Mouse (Mus musculus) forebrain, postnatal 0 days (tissue): ENCODE data around the gene Per2. TPM values are rescaled to one million over a fixed set of nuclear protein-coding genes. Genes with fewer than 3 reads are reported as not detected.

Experiments
- ATAC-seq: fragments of 200-750 bp; cut with Nextera tagmentation; 2 replicates; pipeline ENCODE4 v1.8.0; 2017; ENCODE audit warnings: mild to moderate bottlenecking, moderate library complexity
- DNase-seq: peaks from one replicate; pipeline ENCODE4 v3.0.0-alpha.2; 2015
- H3K27ac ChIP-seq: fragments of 300-500 bp; sonication (generic); 2 replicates; pipeline ENCODE4 v1.5.1; 2014; ENCODE audit warnings: low read depth, mild to moderate bottlenecking, antibody characterized with exemption, low read length, moderate library complexity, mixed read lengths
- H3K27me3 ChIP-seq: fragments of 300-500 bp; sonication (generic); 2 replicates; pipeline ENCODE4 v1.6.1; 2014; ENCODE audit warnings: mild to moderate bottlenecking, low read length, mixed read lengths; ENCODE audit not compliant: insufficient read depth
- H3K36me3 ChIP-seq: fragments of 300-500 bp; sonication (generic); 2 replicates; pipeline ENCODE4 v1.6.1; 2014; ENCODE audit warnings: mild to moderate bottlenecking, moderate library complexity; ENCODE audit not compliant: insufficient read depth
- H3K4me1 ChIP-seq: fragments of 300-500 bp; sonication (generic); 2 replicates; pipeline ENCODE4 v1.6.1; 2014; ENCODE audit warnings: antibody characterized with exemption; ENCODE audit not compliant: insufficient read depth
- H3K4me2 ChIP-seq: fragments of 300-500 bp; sonication (generic); 2 replicates; pipeline ENCODE4 v1.6.1; 2014; ENCODE audit warnings: low read depth, mild to moderate bottlenecking, moderate library complexity
- H3K4me3 ChIP-seq: fragments of 300-500 bp; sonication (generic); 2 replicates; pipeline ENCODE4 v1.5.1; 2014; ENCODE audit warnings: low read depth, low read length, mixed read lengths
- H3K9ac ChIP-seq: fragments of 300-500 bp; sonication (generic); 2 replicates; pipeline ENCODE4 v1.6.1; 2014; ENCODE audit warnings: mild to moderate bottlenecking
- H3K9me3 ChIP-seq: fragments of 300-500 bp; sonication (generic); 2 replicates; pipeline ENCODE4 v1.6.1; 2016; ENCODE audit warnings: low read length
- CTCF ChIP-seq: sonication (generic); IDR thresholded peaks from 2 replicates; pipeline ENCODE4 v1.5.1; 2016; ENCODE audit warnings: antibody characterized with exemption, control low read depth, low read depth
- WGBS: fragments of 180-500 bp; shearing (Covaris S2); extraction: QIAGEN DNeasy Blood & Tissue Kit; methylation state at CpG from one replicate; pipeline ENCODE4 v1.1.7; 2014; 5-methylcytosine and 5-hydroxymethylcytosine counted together
- polyA plus RNA-seq: library from polyadenylated mRNA; unstranded; fragments of >200 nt; fragmentation: Nextera tagmentation; extraction: Ambion mirVana; gene quantifications from 2 replicates; pipeline ENCODE4 v1.2.1, GENCODE M21; 2015
- total RNA-seq: library from RNA; depleted of rRNA; stranded (reverse); fragments of >200 nt; gene quantifications from 2 replicates; pipeline ENCODE4 v1.2.3, GENCODE M21; 2014

The Per2 gene
- total and polyA plus RNA-seq, 2 experiments from 2014 or later: 4.3 to 9.0 TPM

DNA sequence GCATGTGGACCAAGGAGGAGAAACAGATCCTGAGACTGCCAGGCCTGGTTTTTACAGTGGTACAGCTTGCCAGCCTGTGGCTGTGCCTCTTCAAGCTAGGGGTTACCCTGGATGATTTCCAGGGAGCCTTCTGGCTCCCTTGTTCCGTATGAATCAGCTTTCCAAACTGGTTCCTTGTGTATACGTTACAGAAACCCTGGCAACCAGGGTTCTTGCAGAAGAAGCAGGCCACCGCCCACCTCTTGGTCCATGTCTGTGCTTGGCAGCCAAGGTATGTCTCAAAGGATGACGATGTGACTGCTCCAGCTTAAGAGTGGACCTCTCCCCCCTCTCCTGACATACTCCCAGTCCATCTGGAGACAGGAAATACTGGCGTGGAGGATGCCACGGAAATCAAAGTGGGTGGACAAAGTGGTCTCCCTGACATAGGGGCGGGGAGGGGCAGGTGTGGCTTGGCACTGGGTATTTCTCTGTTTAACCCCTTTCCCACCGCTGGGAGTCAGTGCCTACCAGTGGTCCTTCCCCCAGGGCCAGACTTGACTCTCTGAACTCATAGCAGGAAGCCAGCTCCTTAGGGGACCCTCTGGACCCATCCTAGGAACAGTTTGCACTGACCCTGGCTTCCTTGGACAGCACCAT lies 782 bp downstream of the Per2 start:
- H3K4me2 ChIP-seq: peak overlapping the region; percentile 93
- peak overlapping the region; percentile 80 for H3K9ac ChIP-seq
- peak overlapping the region; percentile 80 for H3K27ac ChIP-seq
- TF ChIP-seq CTCF: peak; percentile 27
- H3K4me3 ChIP-seq: peak overlapping the region; percentile 71
- H3K27me3 ChIP-seq: no peaks in the 10 kb centered on the region
- WGBS: 4% methylated on average over 8 of the region's 8 CpGs
- H3K4me1 ChIP-seq: peaks cover 20% of the 10 kb centered on the region
- H3K9me3 ChIP-seq: no peaks in the 10 kb centered on the region
- no peak for ATAC-seq
- no peaks in the 10 kb centered on the region for H3K36me3 ChIP-seq
- peak; percentile 68 for DNase-seq

DNA sequence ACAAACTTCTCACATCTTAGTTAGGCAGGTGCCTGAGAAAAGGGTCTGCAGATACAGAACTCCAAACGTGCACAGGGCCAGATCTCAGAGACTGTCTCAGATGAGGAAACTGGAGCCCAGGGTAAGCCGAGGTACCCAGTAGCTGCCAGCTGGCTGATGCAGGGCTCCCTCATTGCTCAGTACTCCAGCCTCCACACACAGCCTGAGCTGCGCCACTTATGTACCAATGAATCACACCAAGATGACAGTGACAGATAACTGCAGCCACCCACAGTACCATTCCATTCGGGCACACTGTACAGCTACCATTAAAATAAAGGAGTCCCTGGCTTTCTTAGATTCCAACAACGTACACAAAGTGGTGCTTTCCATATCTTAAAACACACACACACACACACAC lies 1.4 kb downstream of the Per2 start:
- H3K27me3 ChIP-seq: no peaks in the 10 kb centered on the region
- H3K4me3 ChIP-seq: peak overlapping the region; percentile 71
- H3K36me3 ChIP-seq: no peaks in the 10 kb centered on the region
- H3K4me1 ChIP-seq: peaks cover 20% of the 10 kb centered on the region
- no peaks in the 10 kb centered on the region for H3K9me3 ChIP-seq
- ATAC-seq (no peak), DNase-seq (no peak)
- 52% methylated on average over 5 of the region's 5 CpGs for WGBS
- no peak for TF ChIP-seq CTCF
- H3K27ac ChIP-seq: no peak overlapping the region
- peak overlapping the region; percentile 80; the same call in 1 of the 2 replicates for H3K9ac ChIP-seq
- peak overlapping the region; percentile 93 for H3K4me2 ChIP-seq

GRCm38 (mm10) chr1:91457116-91457515 lies 2.0 kb downstream of the Per2 start:
- no peak for TF ChIP-seq CTCF
- Histone ChIP-seq H3K27ac (no peak overlapping the region), H3K9me3 (no peaks in the 10 kb centered on the region), H3K4me2 (no peak overlapping the region), H3K36me3 (no peaks in the 10 kb centered on the region), H3K27me3 (no peaks in the 10 kb centered on the region), H3K4me1 (peaks cover 20% of the 10 kb centered on the region), H3K4me3 (no peak overlapping the region), H3K9ac (no peak overlapping the region)
- no peak for DNase-seq
- WGBS: 91% methylated on average over 4 of the region's 4 CpGs
- no peak for ATAC-seq

GRCm38 (mm10) chr1:91456301-91456801 lies 2.8 kb downstream of the Per2 start:
- H3K4me3 ChIP-seq: no peak overlapping the region
- H3K9ac ChIP-seq: no peak overlapping the region
- WGBS: 24% methylated on average over 11 of the region's 11 CpGs
- H3K9me3 ChIP-seq: no peaks in the 10 kb centered on the region
- no peak for TF ChIP-seq CTCF
- H3K27me3 ChIP-seq: no peaks in the 10 kb centered on the region
- no peaks in the 10 kb centered on the region for H3K36me3 ChIP-seq
- H3K4me2 ChIP-seq: peak overlapping the region; percentile 26; the same call in 1 of the 2 replicates
- ATAC-seq: no peak
- H3K4me1 ChIP-seq: peaks cover 20% of the 10 kb centered on the region
- H3K27ac ChIP-seq: peak overlapping the region; percentile 29; the same call in 1 of the 2 replicates
- DNase-seq: peak; percentile 29

GRCm38 (mm10) chr1:91455661-91456161 lies 3.4 kb downstream of the Per2 start:
- Histone ChIP-seq H3K9ac (0 out of 2 replicates have a peak overlapping the region, but pooled peaks have one; percentile 18), H3K36me3 (no peaks in the 10 kb centered on the region), H3K27ac (peak overlapping the region; percentile 29; the same call in 1 of the 2 replicates), H3K9me3 (no peaks in the 10 kb centered on the region), H3K4me2 (peak overlapping the region; percentile 26), H3K27me3 (no peaks in the 10 kb centered on the region), H3K4me3 (no peak overlapping the region), H3K4me1 (peaks cover 20% of the 10 kb centered on the region)
- 35% methylated on average over 7 of the region's 7 CpGs for WGBS
- no peak for TF ChIP-seq CTCF
- DNase-seq: peak; percentile 17
- no peak for ATAC-seq

- Histone ChIP-seq H3K4me2 (no peak overlapping the region), H3K27me3 (no peaks in the 10 kb centered on the region), H3K4me1 (peaks cover 20% of the 10 kb centered on the region), H3K4me3 (no peak overlapping the region), H3K9ac (no peak overlapping the region), H3K36me3 (0 out of 2 replicates have a peak, but pooled peaks cover 6% of the 10 kb centered on the region), H3K9me3 (no peaks in the 10 kb centered on the region), H3K27ac (no peak overlapping the region)
- 97% methylated on average over 3 of the region's 3 CpGs for WGBS
- DNase-seq (no peak), ATAC-seq (no peak)
- TF ChIP-seq CTCF: no peak
Measured at GRCm38 (mm10) chr1:91454927-91455326, 4.2 kb downstream of the Per2 start.

DNA sequence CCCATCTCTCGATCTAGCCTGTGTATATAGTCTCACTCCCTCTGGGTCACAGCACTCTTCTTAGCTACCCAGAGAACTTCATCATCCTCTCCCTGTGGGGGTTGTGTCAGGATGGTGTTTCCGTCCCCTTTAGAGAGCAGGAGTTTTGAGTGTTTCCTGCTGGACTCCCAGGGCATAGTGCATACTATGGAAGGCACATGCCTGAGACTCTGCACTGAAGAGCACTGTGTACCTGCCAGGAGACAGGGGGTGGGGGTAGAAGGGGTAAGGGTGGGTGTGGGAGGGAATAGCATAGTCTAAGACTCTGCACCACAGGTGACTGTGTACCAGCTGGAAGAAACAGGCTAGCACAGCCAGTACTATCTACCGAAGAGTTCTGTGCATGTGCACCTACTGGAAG lies 4.8 kb downstream of the Per2 start:
- no peak for TF ChIP-seq CTCF

More for the DNA sequence above, 4.8 kb downstream of the Per2 start:
- DNase-seq (no peak), ATAC-seq (no peak)
- Histone ChIP-seq H3K4me2 (no peak overlapping the region), H3K27me3 (no peaks in the 10 kb centered on the region), H3K4me1 (peaks cover 20% of the 10 kb centered on the region), H3K4me3 (no peak overlapping the region), H3K27ac (no peak overlapping the region), H3K9ac (no peak overlapping the region), H3K9me3 (no peaks in the 10 kb centered on the region), H3K36me3 (peaks cover 10% of the 10 kb centered on the region; the same call in 1 of the 2 replicates)
- WGBS: 96% methylated on average over 3 of the region's 3 CpGs
